Mouse (Mus musculus) MEL (cell line): ENCODE measurements around the gene Pkd1l2. TPM values are rescaled to one million over a fixed set of nuclear protein-coding genes. Genes with fewer than 3 reads are reported as not detected.

ENCODE experiments used
- DNase-seq: peaks from one replicate; pipeline ENCODE4 v3.0.0; 2011; ENCODE audit warnings: low read depth, low spot score
- H3K27ac ChIP-seq: 2 replicates; pipeline ENCODE4 v1.5.1; 2012; ENCODE audit warnings: low read depth, mild to moderate bottlenecking, control low read depth, low read length, moderate library complexity; ENCODE audit not compliant: control insufficient read depth
- H3K27me3 ChIP-seq, 2 experiments: fragments of 150-350 bp in 1 of 2; sonication (generic) in 1 of 2; 2 replicates each; pipeline ENCODE4 v1.6.1; 2012; ENCODE audit warnings: low read length in 2 of 2, mild to moderate bottlenecking in 2 of 2, improper control_type of control experiment in 1 of 2, moderate library complexity in 1 of 2; ENCODE audit not compliant: insufficient read depth in 2 of 2, control insufficient read depth in 1 of 2
- H3K36me3 ChIP-seq, 2 experiments: 2 replicates each; pipeline ENCODE4 v1.6.1; 2012 to 2014; ENCODE audit warnings: low read length in 2 of 2, improper control_type of control experiment in 1 of 2, inconsistent platforms in 1 of 2, mild to moderate bottlenecking in 1 of 2; ENCODE audit not compliant: insufficient read depth in 2 of 2, control insufficient read depth in 1 of 2
- H3K4me1 ChIP-seq, 2 experiments: fragments of 150-350 bp in 1 of 2; sonication (generic) in 1 of 2; 2 replicates each; pipeline ENCODE4 v1.6.1; 2012; ENCODE audit warnings: low read length in 2 of 2, improper control_type of control experiment in 1 of 2, mild to moderate bottlenecking in 1 of 2; ENCODE audit not compliant: insufficient read depth in 2 of 2, control insufficient read depth in 1 of 2
- H3K4me3 ChIP-seq, 2 experiments: fragments of 150-350 bp in 1 of 2; sonication (generic) in 1 of 2; 2 replicates each; pipeline ENCODE4 v1.5.1; 2012; ENCODE audit warnings: low read depth in 2 of 2, low read length in 2 of 2, mild to moderate bottlenecking in 2 of 2, moderate library complexity in 2 of 2, control low read depth in 1 of 2, improper control_type of control experiment in 1 of 2; ENCODE audit not compliant: control insufficient read depth in 1 of 2, insufficient read depth in 1 of 2
- H3K79me2 ChIP-seq: 2 replicates; pipeline ENCODE4 v1.6.1; 2012; ENCODE audit warnings: mild to moderate bottlenecking, low read length, moderate library complexity; ENCODE audit not compliant: control insufficient read depth, poor library complexity, insufficient read depth
- H3K9ac ChIP-seq: 2 replicates; pipeline ENCODE4 v1.6.1; 2012; ENCODE audit warnings: low read depth, mild to moderate bottlenecking, control low read depth, low read length, moderate library complexity; ENCODE audit not compliant: control insufficient read depth, poor library complexity, severe bottlenecking
- H3K9me3 ChIP-seq: fragments of 150-350 bp; sonication (generic); replicated peaks from 2 replicates; pipeline ENCODE4 v1.6.1; 2012; ENCODE audit warnings: mild to moderate bottlenecking, low read length, improper control_type of control experiment, moderate library complexity; ENCODE audit not compliant: insufficient read depth
- BHLHE40 ChIP-seq: IDR thresholded peaks from 2 replicates; pipeline ENCODE4 v1.6.1; 2012; ENCODE audit warnings: low read depth, mild to moderate bottlenecking, inconsistent platforms, low read length, improper control_type of control experiment, borderline replicate concordance
- E2F4 ChIP-seq: IDR thresholded peaks from 2 replicates; pipeline ENCODE4 v1.6.1; 2011; ENCODE audit warnings: low read depth, low read length, improper control_type of control experiment, borderline replicate concordance
- ELF1 ChIP-seq: IDR thresholded peaks from 2 replicates; pipeline ENCODE4 v1.6.1; 2014; ENCODE audit warnings: low read depth, mild to moderate bottlenecking, inconsistent platforms, low read length, improper control_type of control experiment, moderate library complexity
- EP300 ChIP-seq, 2 experiments: IDR thresholded peaks; 2 replicates each; pipeline ENCODE4 v1.6.1; 2011; ENCODE audit warnings: improper control_type of control experiment in 2 of 2, low read length in 2 of 2, low read depth in 1 of 2, mild to moderate bottlenecking in 1 of 2
- ETS1 ChIP-seq: IDR thresholded peaks from 2 replicates; pipeline ENCODE4 v1.6.1; 2012; ENCODE audit warnings: low read depth, mild to moderate bottlenecking, inconsistent platforms, low read length, improper control_type of control experiment, moderate library complexity
- GABPA ChIP-seq: IDR thresholded peaks from 2 replicates; pipeline ENCODE4 v1.6.1; 2012; ENCODE audit warnings: low read depth, mild to moderate bottlenecking, inconsistent platforms, low read length, improper control_type of control experiment, moderate library complexity
- GATA1 ChIP-seq: IDR thresholded peaks from 2 replicates; pipeline ENCODE4 v1.6.1; 2011; ENCODE audit warnings: low read depth, low read length, improper control_type of control experiment
- HCFC1 ChIP-seq: IDR thresholded peaks from 2 replicates; pipeline ENCODE4 v1.6.1; 2012; ENCODE audit warnings: low read depth, mild to moderate bottlenecking, inconsistent platforms, low read length, improper control_type of control experiment, moderate library complexity
- KAT2A ChIP-seq: conservative IDR thresholded peaks from 2 replicates; pipeline ENCODE4 v1.6.1; 2012; ENCODE audit warnings: low read depth, low read length, improper control_type of control experiment, inconsistent platforms
- MAFK ChIP-seq: IDR thresholded peaks from 2 replicates; pipeline ENCODE4 v1.6.1; 2011; ENCODE audit warnings: low read depth, mild to moderate bottlenecking, low read length, improper control_type of control experiment, borderline replicate concordance
- MAX ChIP-seq: IDR thresholded peaks from 2 replicates; pipeline ENCODE4 v1.6.1; 2011; ENCODE audit warnings: low read length, improper control_type of control experiment
- MEF2A ChIP-seq: IDR thresholded peaks from 2 replicates; pipeline ENCODE4 v1.6.1; 2014; ENCODE audit warnings: low read depth, mild to moderate bottlenecking, inconsistent platforms, low read length, improper control_type of control experiment; ENCODE audit not compliant: poor library complexity, insufficient replicate concordance, severe bottlenecking; ENCODE audit errors: extremely low read depth
- MYC ChIP-seq: IDR thresholded peaks from 2 replicates; pipeline ENCODE4 v1.6.1; 2011; ENCODE audit warnings: low read depth, mild to moderate bottlenecking, low read length, improper control_type of control experiment, moderate library complexity
- NRF1 ChIP-seq: IDR thresholded peaks from 2 replicates; pipeline ENCODE4 v1.6.1; 2014; ENCODE audit warnings: low read depth, mild to moderate bottlenecking, inconsistent platforms, low read length, improper control_type of control experiment, moderate library complexity; ENCODE audit not compliant: poor library complexity, insufficient read depth, severe bottlenecking
- POLR2AphosphoS2 ChIP-seq: IDR thresholded peaks from 2 replicates; pipeline ENCODE4 v1.6.1; 2011; ENCODE audit warnings: low read length, improper control_type of control experiment
- POLR2AphosphoS5 ChIP-seq: IDR thresholded peaks from 2 replicates; pipeline ENCODE4 v1.6.1; 2012; ENCODE audit warnings: low read depth, borderline replicate concordance, mild to moderate bottlenecking, inconsistent platforms, low read length, moderate library complexity, mixed read lengths
- RAD21 ChIP-seq: IDR thresholded peaks from 2 replicates; pipeline ENCODE4 v1.6.1; 2011; ENCODE audit warnings: mild to moderate bottlenecking, low read depth, low read length, improper control_type of control experiment
- RCOR1 ChIP-seq: IDR thresholded peaks from 2 replicates; pipeline ENCODE4 v1.6.1; 2012; ENCODE audit warnings: low read depth, mild to moderate bottlenecking, inconsistent platforms, low read length, improper control_type of control experiment
- SIN3A ChIP-seq: IDR thresholded peaks from 2 replicates; pipeline ENCODE4 v1.6.1; 2012; ENCODE audit warnings: low read length, improper control_type of control experiment, inconsistent platforms
- SMC3 ChIP-seq: IDR thresholded peaks from 2 replicates; pipeline ENCODE4 v1.6.1; 2011; ENCODE audit warnings: low read depth, low read length, improper control_type of control experiment
- TAL1 ChIP-seq: IDR thresholded peaks from 2 replicates; pipeline ENCODE4 v1.6.1; 2012; ENCODE audit warnings: mild to moderate bottlenecking, inconsistent platforms, low read length, moderate library complexity, mixed read lengths
- TBP ChIP-seq: IDR thresholded peaks from 2 replicates; pipeline ENCODE4 v1.8.0; 2011; ENCODE audit warnings: low read depth, low read length, improper control_type of control experiment
- ZC3H11A ChIP-seq: IDR thresholded peaks from 2 replicates; pipeline ENCODE4 v1.6.1; 2012; ENCODE audit warnings: low read depth, mild to moderate bottlenecking, inconsistent platforms, low read length, improper control_type of control experiment
- ZMIZ1 ChIP-seq: IDR thresholded peaks from 2 replicates; pipeline ENCODE4 v1.6.1; 2012; ENCODE audit warnings: low read depth, mild to moderate bottlenecking, inconsistent platforms, low read length, improper control_type of control experiment, moderate library complexity
- ZNF384 ChIP-seq: IDR thresholded peaks from 2 replicates; pipeline ENCODE4 v1.6.1; 2012; ENCODE audit warnings: low read depth, mild to moderate bottlenecking, inconsistent platforms, low read length, improper control_type of control experiment
- polyA plus RNA-seq, 2 experiments: library from polyadenylated mRNA; stranded (reverse) in 1 of 2; unstranded in 1 of 2; fragments of >175 nt in 1 of 2; fragments of >200 nt in 1 of 2; gene quantifications; 2 replicates each; pipeline versions ENCODE4 v1.2.1 to v1.2.4; 2012; ENCODE audit warnings: low replicate concordance in 2 of 2, low read depth in 1 of 2; ENCODE audit not compliant: insufficient read length in 2 of 2, insufficient read depth in 1 of 2, missing spikeins in 1 of 2
- total RNA-seq: library from RNA; depleted of rRNA; stranded (reverse); fragments of 300-350 nt; gene quantifications from 2 replicates; pipeline ENCODE4 v1.2.3, GENCODE M21; 2012

Gene Pkd1l2
- total and polyA plus RNA-seq, 3 experiments, result 0.86 to 1.5 TPM; not detected in 1

GRCm38 (mm10) chr8:117017896-117018295 is 64.4 kb downstream of the Pkd1l2 start:
- no peaks in the 10 kb centered on the region; a peak in 1 of 4 replicates for H3K36me3 ChIP-seq
- TF ChIP-seq POLR2AphosphoS2 (no peak), TBP (no peak), MAFK (no peak), RCOR1 (no peak), ELF1 (no peak), ETS1 (no peak), MYC (no peak), MEF2A (no peak), SIN3A (no peak), TAL1 (no peak), NRF1 (no peak), GABPA (no peak), KAT2A (no peak), E2F4 (no peak), HCFC1 (no peak)
- H3K79me2 ChIP-seq, result no peaks in the 10 kb centered on the region
- no peak overlapping the region for H3K27ac ChIP-seq
- DNase-seq, result no peak
- H3K4me3 ChIP-seq, result no peak overlapping the region
- 0 out of 4 replicates have a peak, but pooled peaks cover 0 to 1% of the 10 kb centered on the region in 2 experiments for H3K27me3 ChIP-seq
- no peaks in the 10 kb centered on the region for H3K9me3 ChIP-seq
- H3K4me1 ChIP-seq, result peaks cover 0 to 8% of the 10 kb centered on the region in 2 experiments; a peak in 2 of 4 replicates
- no peak overlapping the region for H3K9ac ChIP-seq

GRCm38 (mm10) chr8:117017006-117017405 is 65.2 kb downstream of the Pkd1l2 start:
- DNase-seq, result no peak

More at GRCm38 (mm10) chr8:117017006-117017405, 65.2 kb downstream of the Pkd1l2 start:
- H3K9ac ChIP-seq, result no peak overlapping the region
- H3K4me1 ChIP-seq, result 0 out of 4 replicates have a peak, but pooled peaks cover 0 to 4% of the 10 kb centered on the region in 2 experiments
- H3K79me2 ChIP-seq, result no peaks in the 10 kb centered on the region
- 0 out of 4 replicates have a peak, but pooled peaks cover 0 to 1% of the 10 kb centered on the region in 2 experiments for H3K27me3 ChIP-seq
- H3K36me3 ChIP-seq, result no peaks in the 10 kb centered on the region
- TF ChIP-seq SMC3 (no peak), MAFK (no peak), EP300 (IDR thresholded peaks at IDR 0.05; ENCODE audit: low read depth in 1 of 2, low read length in 2 of 2) (no peak), GATA1 (no peak), MAX (no peak), ZC3H11A (no peak), NRF1 (no peak), RAD21 (no peak), ETS1 (no peak), MYC (no peak), HCFC1 (no peak), SIN3A (no peak), ZMIZ1 (no peak), BHLHE40 (no peak), E2F4 (no peak), POLR2AphosphoS5 (no peak), RCOR1 (no peak), POLR2AphosphoS2 (no peak), ZNF384 (no peak)
- H3K27ac ChIP-seq, result no peak overlapping the region
- H3K9me3 ChIP-seq, result no peaks in the 10 kb centered on the region
- no peak overlapping the region for H3K4me3 ChIP-seq
